Mouse (Mus musculus) embryonic fibroblast, embryonic 13.5 days (primary cell): Measurements from ENCODE around the gene Pias1.

Experiments used
- CTCF ChIP-seq: IDR thresholded peaks from 2 replicates; pipeline ENCODE4 v1.5.1; 2011; ENCODE audit warnings: mild to moderate bottlenecking, control low read depth, low read length, moderate library complexity, borderline replicate concordance; ENCODE audit not compliant: insufficient read depth
- POLR2A ChIP-seq: IDR thresholded peaks from 2 replicates; pipeline ENCODE4 v1.6.1; 2011; ENCODE audit warnings: low read depth, mild to moderate bottlenecking, control low read depth, low read length, moderate library complexity

DNA sequence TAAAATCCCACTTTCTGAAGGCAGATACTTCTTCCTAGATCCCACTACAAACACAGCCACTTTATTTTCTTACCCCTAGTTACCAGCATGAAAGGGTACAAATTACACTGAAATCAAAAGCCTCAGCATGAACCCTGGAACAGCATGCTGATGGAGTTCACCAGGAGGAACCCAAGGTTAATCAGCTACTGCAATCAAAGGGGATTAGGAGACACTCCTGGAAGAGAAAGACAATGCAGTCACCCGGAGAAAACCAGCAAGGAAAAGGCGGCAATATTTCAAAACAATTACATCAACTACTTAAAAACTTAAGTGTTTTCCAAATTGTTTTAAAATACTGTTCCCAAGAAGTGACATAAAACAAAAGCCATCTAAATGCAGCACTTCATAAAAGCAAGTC, 11.9 kb downstream of the Pias1 start:
- TF ChIP-seq CTCF (no peak), POLR2A (no peak)
